Mouse (Mus musculus) left cerebral cortex, postnatal 25 days (tissue): ENCODE measurements at regions not wholly inside any gene's neighbourhood (a gene's known extent, or its start where the extent isn't known, plus 50 kb on each side); places are given as distances from the start of the nearest gene placed in this dataset.
"Not testable (repeated sequence)": the region's sequence is repeated elsewhere in the genome, so short reads cannot be mapped to it uniquely, and the experiment has no call there.

Experiments used
- DNase-seq, 2 experiments: peaks; one replicate each; pipeline ENCODE4 v3.0.0; 2022; ENCODE audit warnings: low spot score in 2 of 2, mixed read lengths in 1 of 2
- intact Hi-C: fragments of 180-260 bp; cut with DNase I; formaldehyde crosslinking; loops from one replicate; pipeline ENCODE4 v1.15.1; 2025

DNA sequence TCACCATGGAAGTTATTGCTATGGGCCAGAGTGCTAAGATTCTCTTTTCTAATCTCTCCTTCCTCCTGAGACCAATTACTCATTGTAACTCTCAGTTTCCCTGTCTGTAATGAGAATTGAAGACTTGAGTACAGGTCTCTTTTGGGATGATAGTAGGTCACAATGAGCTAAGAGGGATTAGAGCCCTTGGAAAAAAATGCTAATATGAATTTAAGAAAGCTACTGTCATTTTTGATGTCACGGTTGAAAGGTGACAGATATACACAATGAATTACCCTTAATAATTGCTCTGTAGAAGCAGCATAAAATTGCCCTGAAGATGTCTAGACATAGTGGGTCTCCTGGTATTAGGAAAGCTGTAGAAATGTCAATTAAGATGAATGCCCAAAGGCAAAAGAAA is 178.2 kb downstream of the Kcna4 start:
- intact Hi-C loops, result no loop called here
- DNase-seq, result no peak

DNA sequence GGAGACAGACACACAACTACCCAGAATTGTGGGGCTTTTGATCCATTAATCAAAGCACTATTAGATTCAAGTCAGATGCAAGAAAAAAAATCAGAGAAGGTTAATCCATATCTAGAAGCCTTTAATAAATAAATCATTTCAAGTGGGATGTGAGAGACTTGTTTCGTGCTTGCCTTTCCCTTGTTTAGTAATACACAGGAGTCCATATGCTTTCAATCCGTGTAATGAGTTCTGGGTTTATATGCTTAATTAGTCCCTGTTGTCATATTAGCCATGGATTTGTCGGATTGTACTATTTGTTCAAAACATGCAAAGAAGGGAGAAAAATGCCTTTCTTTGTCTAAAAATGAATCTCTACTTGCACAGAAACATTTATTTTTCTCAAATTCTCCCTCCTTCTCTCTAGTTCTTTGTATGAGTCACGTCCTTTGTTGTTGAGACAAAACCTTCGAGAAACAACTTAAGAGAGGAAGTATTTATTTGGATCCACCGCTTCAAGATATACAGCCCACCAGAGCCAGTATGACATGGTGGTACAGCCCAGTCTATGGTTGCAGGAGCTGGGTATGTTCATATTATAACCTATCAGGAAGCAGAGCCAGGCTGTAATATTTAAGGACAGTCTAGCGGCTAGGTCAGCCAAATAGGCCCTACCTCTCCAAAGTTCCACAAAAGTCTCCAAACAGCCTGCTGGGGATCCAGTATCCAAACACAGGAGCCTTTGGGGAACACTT is 213.4 kb downstream of the Kcna4 start:
- intact Hi-C loops, result no loop called here
- DNase-seq, result no peak

DNA sequence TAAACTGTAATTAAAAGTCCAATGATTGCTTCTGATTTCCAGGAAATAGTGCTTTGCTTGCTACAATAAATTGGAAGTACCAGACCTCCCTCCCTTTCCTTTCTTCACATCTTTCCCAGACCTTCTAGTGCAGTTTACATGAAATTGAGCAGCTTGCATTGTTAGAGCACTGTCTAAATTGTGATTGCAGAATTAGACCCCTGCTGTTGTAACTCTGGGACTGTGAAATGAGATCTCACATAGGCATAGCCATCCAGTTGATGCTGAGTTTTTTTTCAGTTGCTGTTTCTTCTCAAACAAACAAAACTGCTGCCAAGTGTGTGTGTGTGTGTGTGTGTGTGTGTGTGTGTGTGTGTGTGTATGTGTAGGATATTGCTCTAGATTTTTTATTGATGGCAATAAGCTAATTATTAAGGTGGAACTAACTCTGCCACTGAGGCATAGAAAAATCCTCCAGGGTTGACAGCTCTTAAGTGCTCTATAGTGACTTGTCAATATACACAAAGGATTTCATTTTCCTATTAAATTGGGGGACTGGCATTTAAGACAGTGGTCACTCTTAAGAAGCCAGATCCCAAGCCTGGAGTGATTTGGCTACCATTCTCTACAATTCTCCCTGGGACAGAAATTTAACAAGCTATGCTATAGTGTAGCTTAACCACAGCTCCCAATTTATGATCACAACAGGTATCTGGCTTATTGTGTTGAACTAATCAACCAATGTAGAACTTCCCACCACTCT is 217.2 kb downstream of the Kcna4 start:
- DNase-seq, result no peak
- intact Hi-C loops, result no loop called here

DNA sequence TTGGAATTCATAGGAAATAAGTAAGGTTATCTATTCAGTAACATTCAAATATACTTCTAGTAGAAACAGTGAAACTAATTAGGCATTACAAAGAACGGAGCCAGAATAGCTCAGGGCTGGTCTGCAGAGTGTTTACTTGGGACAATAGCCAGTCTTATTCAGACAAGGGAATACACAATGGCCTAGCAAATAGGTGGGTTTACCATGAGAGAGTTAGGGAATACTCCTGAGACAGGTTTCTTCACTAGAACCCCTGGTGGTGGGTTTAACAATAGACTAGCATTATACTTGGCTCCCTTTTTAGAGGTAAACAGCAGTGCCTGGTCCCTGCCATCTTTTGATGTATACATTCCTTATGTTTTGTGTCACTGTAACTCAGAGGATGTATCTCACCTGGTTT is 225.0 kb downstream of the Kcna4 start:
- DNase-seq, intact Hi-C loops: not testable (repeated sequence)

DNA sequence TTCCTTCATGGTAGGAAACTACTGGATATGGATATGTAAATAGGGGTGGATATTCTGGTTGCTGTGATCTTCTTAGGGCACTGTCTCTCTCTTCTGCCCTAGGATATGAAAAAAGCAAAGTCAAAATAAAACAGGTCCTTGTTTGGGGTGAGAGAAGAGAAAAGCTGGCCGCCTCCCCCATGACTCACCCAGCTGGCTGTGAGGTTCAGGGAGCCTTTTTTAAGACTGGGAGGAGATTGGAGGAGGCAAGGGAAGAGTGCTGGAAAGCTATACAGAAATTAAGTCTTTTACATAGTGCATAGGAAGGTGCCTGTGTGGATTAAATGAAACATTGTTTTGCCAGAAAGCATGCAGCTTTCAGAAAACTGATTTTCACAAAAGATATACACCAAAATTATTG is 227.7 kb downstream of the Kcna4 start:
- DNase-seq, result peak; percentile 13 to 84
- intact Hi-C loops, result loop anchor here (2.0 kb wide), 2 partner anchors 227 to 543 kb away; partner anchors contain the start of genes Arl14ep and Kcna4

DNA sequence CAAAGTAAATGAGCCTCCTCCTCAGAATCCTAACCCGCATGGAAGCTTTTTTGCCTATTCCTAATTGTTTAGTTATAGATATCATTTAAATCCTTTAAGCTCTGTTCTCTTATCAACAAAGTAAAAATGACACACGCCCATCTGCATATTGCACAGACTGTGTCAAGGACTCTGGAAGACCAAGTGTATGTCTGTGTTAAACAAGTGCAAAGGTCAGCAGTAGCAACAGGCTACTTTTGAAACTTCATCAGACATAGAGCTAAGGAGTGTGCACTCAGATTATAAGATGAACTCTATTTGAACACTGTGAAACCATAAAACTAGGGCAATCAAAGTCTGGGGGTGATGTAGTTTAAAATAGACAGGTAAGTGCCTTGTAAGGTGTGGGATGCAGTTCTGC is 228.3 kb downstream of the Kcna4 start:
- DNase-seq, result peak; percentile 4 to 11
- intact Hi-C loops, result loop anchor here (2.0 kb wide), 2 partner anchors 228 to 544 kb away; partner anchors contain the start of genes Arl14ep and Kcna4

DNA sequence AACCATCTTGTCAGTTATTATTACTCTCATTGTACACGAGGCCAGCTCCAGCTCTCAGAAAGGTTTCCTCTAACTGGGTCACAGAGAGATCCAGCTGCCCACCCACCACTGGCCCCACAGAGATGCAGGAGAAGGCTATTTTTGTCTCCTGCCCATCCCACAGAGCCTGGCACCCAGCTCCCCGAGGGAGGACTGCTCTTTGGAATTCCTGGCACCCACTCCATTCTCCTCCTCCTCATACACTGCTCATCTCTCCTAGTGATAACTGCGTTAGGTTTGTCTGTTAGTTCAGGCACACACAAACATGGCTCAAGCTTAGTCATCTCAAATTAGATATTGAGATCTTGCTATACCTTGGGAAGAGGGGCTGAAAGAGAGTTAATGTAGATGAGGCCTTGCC is 228.9 kb downstream of the Kcna4 start:
- intact Hi-C loops, result loop anchor here (2.0 kb wide), 2 partner anchors 229 to 545 kb away; partner anchors contain the start of genes Arl14ep and Kcna4

DNA sequence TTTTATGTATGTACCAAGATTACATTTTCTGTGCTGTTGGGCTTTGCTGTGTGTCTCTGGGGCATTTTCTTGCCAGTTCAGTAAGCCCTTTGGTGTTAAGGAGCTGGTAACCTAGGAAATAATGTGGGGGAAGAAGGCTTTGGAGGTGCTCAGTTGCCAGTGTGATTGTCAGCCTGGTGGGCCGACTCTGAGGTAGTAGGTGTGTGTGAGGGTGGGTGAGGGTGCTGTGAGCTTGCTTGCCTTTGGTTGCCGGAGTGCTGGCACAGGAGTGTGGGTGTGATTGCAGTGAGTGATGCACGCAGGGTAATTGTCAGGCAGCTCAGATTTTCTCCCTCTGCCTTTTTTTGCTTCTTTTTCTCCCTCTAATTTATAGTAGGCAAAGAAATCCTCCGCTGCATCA is 229.3 kb downstream of the Kcna4 start:
- peak; percentile 64 to 91 for DNase-seq
- intact Hi-C loops, result loop anchor here (1.0 to 2.0 kb wide), 3 partner anchors 24 to 545 kb away; partner anchors contain the start of genes Arl14ep and Kcna4

More for the DNA sequence above, 228.9 kb downstream of the Kcna4 start:
- peak; percentile 66 to 96 for DNase-seq

DNA sequence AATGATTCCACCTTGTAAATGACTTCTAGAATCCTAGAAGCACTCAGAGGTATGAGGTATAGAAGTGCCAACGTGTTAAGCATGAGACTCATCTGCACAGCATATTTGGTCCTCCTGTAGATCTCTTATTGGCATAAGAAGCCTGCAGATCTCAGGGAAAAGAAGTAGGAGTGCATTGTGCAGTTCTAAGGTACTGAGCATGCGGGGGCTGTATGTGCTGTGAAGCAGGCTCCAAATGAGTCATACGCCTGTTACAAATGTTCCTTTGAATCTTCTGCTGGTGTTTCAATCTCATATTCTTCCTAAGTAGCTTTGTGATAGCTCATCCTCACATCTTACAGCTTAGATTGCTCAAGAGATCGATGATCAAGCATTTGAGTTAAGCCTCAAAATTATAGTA is 252.7 kb downstream of the Kcna4 start:
- intact Hi-C loops, result loop anchor here (1.0 kb wide), 1 partner anchor 23 kb away; no protein-coding TSS in a partner anchor
- DNase-seq, result peak; percentile 65 to 93

DNA sequence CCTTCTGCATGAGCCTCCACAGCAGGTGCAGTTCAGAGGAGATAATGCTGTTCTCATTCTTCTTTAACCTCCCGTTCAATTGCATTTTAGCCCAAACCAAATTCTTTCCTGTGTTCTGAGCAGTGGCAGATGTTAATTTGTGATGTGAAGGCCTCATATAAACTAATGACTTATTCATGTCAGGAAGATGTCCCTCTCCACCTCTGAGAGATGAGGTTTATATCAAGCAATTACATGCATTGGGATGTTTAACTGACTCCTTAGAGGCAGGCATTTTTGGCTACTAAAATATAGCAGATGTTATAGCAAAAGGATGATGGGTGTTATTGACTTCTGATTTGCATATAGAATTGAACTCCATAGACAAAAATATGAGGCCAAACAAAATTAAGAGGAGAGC is 262.1 kb downstream of the Kcna4 start:
- intact Hi-C loops, result no loop called here
- DNase-seq, result no peak

DNA sequence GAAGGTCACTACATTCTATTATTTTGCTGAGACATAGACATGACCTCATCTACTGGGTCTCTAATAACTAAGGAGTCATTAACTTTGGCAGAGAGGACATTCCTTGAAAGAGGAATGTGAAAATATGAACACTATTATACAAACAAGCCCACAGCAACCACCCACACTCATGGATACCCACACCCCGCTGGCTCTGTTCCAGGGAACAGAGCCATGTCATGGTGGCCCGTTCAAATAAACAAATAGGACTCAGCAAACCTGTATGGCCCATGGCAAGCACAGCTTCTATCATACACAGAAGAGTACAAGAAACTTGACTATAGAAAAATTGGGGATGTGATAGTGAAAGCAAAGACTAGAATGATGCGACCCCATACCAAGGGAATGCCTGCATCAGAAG is 265.8 kb downstream of the Kcna4 start:
- intact Hi-C loops, result no loop called here
- no peak for DNase-seq

DNA sequence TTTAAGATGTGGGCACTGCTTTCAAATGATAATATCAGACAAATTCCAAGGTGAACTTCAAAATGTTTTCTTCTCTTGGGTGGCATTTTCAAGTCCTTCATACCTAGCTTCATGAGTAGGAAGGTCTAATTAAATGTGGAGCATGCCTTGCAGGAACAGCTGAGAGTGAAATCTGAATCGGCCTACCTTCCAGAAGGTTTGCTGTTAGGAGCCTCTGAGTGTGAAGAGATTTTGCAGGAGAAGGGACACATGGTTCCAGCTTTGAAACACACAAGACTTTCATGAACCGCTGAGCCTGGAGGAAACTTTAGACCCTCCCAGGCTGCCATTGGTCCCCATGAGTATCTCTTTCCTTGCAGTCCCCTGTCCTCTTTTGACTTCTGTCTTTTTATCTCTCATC is 279.2 kb downstream of the Kcna4 start:
- intact Hi-C loops, result no loop called here
- peak; percentile 6 to 43 for DNase-seq

DNA sequence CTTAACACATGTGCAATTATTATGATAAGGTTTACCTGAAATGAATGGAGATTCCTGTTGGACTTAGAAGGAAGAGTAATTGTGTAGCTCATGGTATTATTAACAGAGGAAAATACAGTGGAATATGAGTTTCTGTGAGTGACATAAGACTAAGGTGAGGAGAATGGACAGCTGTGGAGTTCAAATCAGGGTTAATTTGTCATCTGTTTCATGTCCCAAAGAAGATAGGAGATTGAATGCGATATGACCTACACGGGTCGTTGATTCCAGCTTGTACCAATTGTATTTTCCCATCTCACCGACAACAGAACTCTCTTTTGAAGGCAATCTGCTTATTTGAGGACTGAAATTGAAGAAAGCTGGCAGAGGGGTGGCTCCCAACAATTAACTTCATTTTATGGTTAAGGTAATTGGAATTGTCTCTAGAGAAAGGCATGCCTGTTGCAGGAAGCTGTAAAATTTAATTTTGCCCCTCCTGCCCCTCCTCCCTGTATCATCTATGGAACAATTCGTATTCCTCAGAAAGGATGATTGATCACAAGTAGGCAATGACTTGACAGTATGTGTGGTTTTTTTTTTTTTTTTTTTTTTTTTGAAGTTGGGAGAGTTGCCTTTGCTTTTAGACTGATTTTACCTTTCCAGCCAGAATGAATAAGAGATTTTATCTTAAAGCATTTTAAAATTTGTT is 319.6 kb downstream of the Kcna4 start:
- DNase-seq, result no peak
- intact Hi-C loops, result no loop called here

DNA sequence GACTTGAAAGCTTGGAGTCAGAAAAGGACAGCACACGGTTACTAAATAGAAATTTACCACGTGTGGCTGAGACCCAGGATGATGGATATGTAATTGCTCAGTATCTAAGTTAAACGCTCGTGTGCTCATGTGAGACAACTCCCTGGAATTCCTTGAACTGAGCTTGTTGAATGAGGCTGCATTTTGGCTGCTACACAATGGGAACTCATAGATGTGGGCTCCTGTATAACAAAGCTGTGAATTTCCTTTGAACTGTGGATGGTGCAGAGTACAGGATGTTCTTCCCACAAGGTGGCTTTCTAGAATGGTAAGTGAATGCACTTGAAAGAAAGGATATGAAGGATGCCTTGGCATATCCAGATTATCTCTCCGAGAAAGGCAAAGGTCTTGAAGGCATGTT is 321.4 kb downstream of the Kcna4 start:
- DNase-seq, result no peak
- intact Hi-C loops, result no loop called here

DNA sequence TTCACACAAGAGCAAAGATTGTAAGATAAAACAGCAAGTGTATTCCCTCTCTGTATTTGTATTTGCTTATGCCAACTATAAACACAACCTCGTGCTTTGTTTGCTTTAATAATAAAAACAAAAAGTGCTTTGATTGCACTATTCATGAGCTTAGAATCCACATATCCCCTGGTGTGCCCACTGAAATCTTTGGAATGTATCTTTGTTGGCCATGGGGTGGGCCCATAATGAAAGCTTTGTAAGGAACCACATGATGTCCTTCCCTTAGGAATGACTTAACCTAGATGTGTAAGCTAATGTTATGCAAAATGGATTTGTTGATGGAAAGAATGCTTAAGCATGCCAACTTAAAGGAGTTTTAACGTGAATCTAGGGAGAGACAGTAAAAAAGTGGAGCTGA is 321.8 kb downstream of the Kcna4 start:
- DNase-seq, result no peak
- intact Hi-C loops, result no loop called here

DNA sequence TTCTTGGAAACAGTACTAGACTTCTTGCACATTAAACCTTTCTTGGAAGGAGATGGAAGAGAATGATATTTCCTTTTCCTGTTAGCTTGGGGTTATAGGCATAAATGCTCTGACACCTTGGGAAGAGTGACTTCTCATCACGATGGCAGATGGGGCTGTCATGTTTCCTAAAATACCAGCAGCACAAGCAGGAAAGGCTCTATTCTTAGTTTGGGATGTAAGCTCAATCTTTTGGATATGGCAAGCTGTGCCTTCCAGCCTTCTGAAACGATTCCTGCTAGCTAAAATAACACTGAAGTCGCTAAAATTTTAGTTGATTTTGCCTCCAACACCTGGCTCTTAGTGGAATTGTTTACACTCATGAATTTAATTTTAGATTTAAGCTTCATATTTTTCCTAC is 324.3 kb downstream of the Kcna4 start:
- DNase-seq, result peak; percentile 18 to 81
- intact Hi-C loops, result no loop called here

DNA sequence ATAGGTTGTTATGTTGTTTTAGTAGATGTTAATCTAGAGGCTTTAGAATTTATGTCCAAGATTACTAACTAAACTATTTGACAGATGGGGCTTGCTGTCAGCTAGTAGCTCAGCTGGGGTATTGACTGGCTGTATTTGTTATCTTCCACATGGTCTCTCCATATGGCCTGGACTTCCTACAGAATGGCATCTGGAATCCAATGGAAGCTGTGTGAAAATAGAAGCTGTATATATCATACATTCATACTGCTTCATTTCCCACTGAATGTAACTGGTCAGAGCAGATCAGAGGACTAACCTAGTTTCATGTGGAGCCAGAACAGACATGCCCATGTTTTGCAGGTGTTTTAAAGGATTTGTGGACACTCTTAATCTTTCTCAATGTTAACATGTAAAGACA is 337.0 kb downstream of the Kcna4 start:
- peak; percentile 6 to 53 for DNase-seq
- intact Hi-C loops, result no loop called here

DNA sequence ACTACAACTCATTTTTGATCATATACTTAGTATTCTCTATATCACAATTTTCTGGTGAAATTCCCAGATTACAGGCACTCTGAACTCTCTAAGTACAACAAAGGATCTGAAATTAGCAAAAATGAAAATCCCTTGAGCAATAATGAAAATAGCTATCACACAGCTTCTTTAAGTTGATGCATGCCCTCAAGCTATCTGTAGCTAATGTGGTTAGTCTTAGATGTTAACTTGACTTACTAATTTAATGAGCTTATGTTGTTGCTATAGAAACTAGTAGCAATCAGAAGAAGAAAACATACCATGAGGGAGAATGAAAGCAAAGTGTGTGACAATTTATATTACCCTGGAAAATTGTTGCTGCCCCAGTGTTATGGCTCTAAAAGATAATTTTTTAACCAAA is 368.7 kb downstream of the Kcna4 start:
- intact Hi-C loops, result no loop called here
- no peak for DNase-seq
